Mouse (Mus musculus) regulatory T cell (primary cell): ENCODE measurements around the gene Plscr2.

Experiments
- in situ Hi-C: fragments of 300-600 bp; cut with MboI, MseI; formaldehyde crosslinking; loops from one replicate; pipeline ENCODE4 v1.15.1; 2025; ENCODE audit warnings: high pct_unique_total_duplicates

Gene Plscr2

GRCm38 (mm10) chr9:92275486-92276207, at the start of gene Plscr2:
Gene Plscr2 (plus strand): TSS chr9:92275602.
- in situ Hi-C loops = loop anchor here (5.0 kb wide), 1 partner anchor 58 kb away; no protein-coding TSS in a partner anchor

- in situ Hi-C loops = loop anchor here (5.0 kb wide), 2 partner anchors 161 to 311 kb away; no protein-coding TSS in a partner anchor
These were observed 49.2 kb upstream of the Plscr2 start for GRCm38 (mm10) chr9:92226127-92226655.

- in situ Hi-C loops = loop anchor here (5.0 kb wide), 2 partner anchors 161 to 311 kb away; no protein-coding TSS in a partner anchor
These were observed 48.6 kb upstream of the Plscr2 start for GRCm38 (mm10) chr9:92226795-92227194.

- in situ Hi-C loops = loop anchor here (5.0 kb wide), 2 partner anchors 158 to 308 kb away; no protein-coding TSS in a partner anchor
These were observed 46.3 kb upstream of the Plscr2 start for GRCm38 (mm10) chr9:92228867-92229832.

GRCm38 (mm10) chr9:92229833-92230205, 45.6 kb upstream of the Plscr2 start:
- in situ Hi-C loops = loop anchor here (5.0 kb wide), 2 partner anchors 157 to 307 kb away; no protein-coding TSS in a partner anchor

GRCm38 (mm10) chr9:92234901-92235458, 40.4 kb upstream of the Plscr2 start:
- in situ Hi-C loops = no loop called here

- in situ Hi-C loops = no loop called here
These were observed 26.5 kb upstream of the Plscr2 start for GRCm38 (mm10) chr9:92248773-92249446.

GRCm38 (mm10) chr9:92249447-92249852, 26.0 kb upstream of the Plscr2 start, which contains the start of gene Plscr1:
Gene Plscr1 (plus strand): TSS chr9:92249750.
- in situ Hi-C loops = no loop called here

- in situ Hi-C loops = loop anchor here (25.0 kb wide), 1 partner anchor 1988 kb away; the partner anchor contains the start of gene Tbc1d2b
These were observed 25.2 kb upstream of the Plscr2 start for GRCm38 (mm10) chr9:92249987-92250772.

- in situ Hi-C loops = loop anchor here (25.0 kb wide), 1 partner anchor 1990 kb away; the partner anchor contains the start of gene Tbc1d2b
These were observed 22.7 kb upstream of the Plscr2 start for GRCm38 (mm10) chr9:92252718-92253117.

- in situ Hi-C loops = loop anchor here (25.0 kb wide), 1 partner anchor 1991 kb away; the partner anchor contains the start of gene Tbc1d2b
These were observed 21.6 kb upstream of the Plscr2 start for GRCm38 (mm10) chr9:92253585-92254321.

GRCm38 (mm10) chr9:92260481-92261159, 14.8 kb upstream of the Plscr2 start:
- in situ Hi-C loops = loop anchor here (25.0 kb wide), 1 partner anchor 1998 kb away; the partner anchor contains the start of gene Tbc1d2b

GRCm38 (mm10) chr9:92265719-92266118, 9.7 kb upstream of the Plscr2 start:
- in situ Hi-C loops = loop anchor here (25.0 kb wide), 1 partner anchor 2003 kb away; the partner anchor contains the start of gene Tbc1d2b

- in situ Hi-C loops = loop anchor here (25.0 kb wide), 1 partner anchor 2004 kb away; the partner anchor contains the start of gene Tbc1d2b
These were observed 8.7 kb upstream of the Plscr2 start for GRCm38 (mm10) chr9:92266558-92267171.

GRCm38 (mm10) chr9:92267732-92268131, 7.7 kb upstream of the Plscr2 start:
- in situ Hi-C loops = loop anchor here (25.0 kb wide), 1 partner anchor 2005 kb away; the partner anchor contains the start of gene Tbc1d2b

- in situ Hi-C loops = loop anchor here (25.0 kb wide), 1 partner anchor 2008 kb away; the partner anchor contains the start of gene Tbc1d2b
These were observed 5.5 kb upstream of the Plscr2 start for GRCm38 (mm10) chr9:92269829-92270404.

GRCm38 (mm10) chr9:92270927-92271326, 4.5 kb upstream of the Plscr2 start:
- in situ Hi-C loops = loop anchor here (25.0 kb wide), 1 partner anchor 2009 kb away; the partner anchor contains the start of gene Tbc1d2b
